Mouse (Mus musculus) macrophage (primary cell): Measurements from ENCODE around the gene Pdlim7. TPM values are rescaled to one million over a fixed set of nuclear protein-coding genes. Genes with fewer than 3 reads are reported as not detected.

Experiments used
- H3K27ac ChIP-seq: fragments of 350-480 bp; formaldehyde crosslinking; 2 replicates; pipeline ENCODE4 v1.9.0; 2021
- H3K36me3 ChIP-seq: fragments of 350-480 bp; formaldehyde crosslinking; 2 replicates; pipeline ENCODE4 v1.9.0; 2021; ENCODE audit errors: inconsistent target
- H3K4me3 ChIP-seq: fragments of 350-480 bp; formaldehyde crosslinking; 2 replicates; pipeline ENCODE4 v1.9.0; 2021; ENCODE audit errors: inconsistent target
- H3K79me2 ChIP-seq: fragments of 350-480 bp; formaldehyde crosslinking; 2 replicates; pipeline ENCODE4 v1.9.0; 2021; ENCODE audit errors: inconsistent target
- WGBS: methylation state at CpG from one replicate; pipeline ENCODE4 v1.1.7; 2026; ENCODE audit warnings: inconsistent platforms; ENCODE audit not compliant: missing documents; 5-methylcytosine and 5-hydroxymethylcytosine counted together
- polyA plus RNA-seq: library from polyadenylated mRNA; stranded (reverse); fragments of 250-400 nt; gene quantifications from 3 replicates; pipeline ENCODE4 v1.2.4, GENCODE M21; 2018; ENCODE audit warnings: inconsistent platforms

The Pdlim7 gene
- polyA plus RNA-seq, 1 experiment from 2014 or later: 0.44 TPM

- H3K27ac ChIP-seq: no peak overlapping the region
- no peak overlapping the region for H3K4me3 ChIP-seq
- WGBS: 4% methylated on average over 29 of the region's 29 CpGs
- no peaks in the 10 kb centered on the region for H3K36me3 ChIP-seq
- no peaks in the 10 kb centered on the region for H3K79me2 ChIP-seq
Observed at GRCm38 (mm10) chr13:55486916-55487577, 26.4 kb downstream of the Pdlim7 start.

- Histone ChIP-seq H3K79me2 (no peaks in the 10 kb centered on the region), H3K27ac (no peak overlapping the region), H3K4me3 (no peak overlapping the region), H3K36me3 (no peaks in the 10 kb centered on the region)
- WGBS: 85% methylated on average over 14 of the region's 14 CpGs
Observed at GRCm38 (mm10) chr13:55486029-55486794, 27.3 kb downstream of the Pdlim7 start.

DNA sequence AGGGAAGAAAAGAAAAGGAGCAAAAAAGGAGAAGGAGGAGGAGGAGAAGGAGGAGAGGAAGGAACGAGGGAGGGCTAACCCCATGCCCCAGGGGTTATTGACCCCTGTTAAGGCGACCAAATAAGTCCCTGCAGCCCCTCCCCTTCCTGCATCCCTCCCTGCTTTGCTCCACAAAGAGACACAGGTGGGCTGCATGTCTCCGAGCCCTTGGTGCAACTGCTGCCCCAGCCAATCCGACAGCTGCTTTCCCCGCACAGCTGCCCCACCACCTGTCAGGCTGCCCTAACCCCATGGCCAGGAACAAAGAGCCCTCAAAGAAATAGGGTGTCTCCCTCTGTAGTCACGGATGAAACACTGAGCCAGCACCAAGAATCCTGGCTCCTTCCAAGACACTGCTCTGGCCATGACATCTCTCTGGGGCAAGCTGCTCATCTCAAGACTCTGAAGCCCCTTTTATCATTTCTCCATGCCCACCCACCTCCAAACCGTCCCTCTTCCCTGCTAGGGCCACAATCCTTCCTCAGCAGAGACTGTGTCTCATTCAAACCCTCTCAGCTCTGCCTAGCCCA, 28.9 kb downstream of the Pdlim7 start:
- H3K36me3 ChIP-seq: no peaks in the 10 kb centered on the region
- no peak overlapping the region for H3K27ac ChIP-seq
- 60% methylated on average over 7 of the region's 7 CpGs for WGBS
- H3K4me3 ChIP-seq: no peak overlapping the region
- H3K79me2 ChIP-seq: no peaks in the 10 kb centered on the region

GRCm38 (mm10) chr13:55483593-55483992, 29.9 kb downstream of the Pdlim7 start:
- no peaks in the 10 kb centered on the region for H3K36me3 ChIP-seq
- WGBS: 44% methylated on average over 15 of the region's 15 CpGs

GRCm38 (mm10) chr13:55483071-55483470, 30.4 kb downstream of the Pdlim7 start:
- H3K79me2 ChIP-seq: no peaks in the 10 kb centered on the region
- H3K4me3 ChIP-seq: no peak overlapping the region
- 78% methylated on average over 9 of the region's 9 CpGs for WGBS
- H3K36me3 ChIP-seq: no peaks in the 10 kb centered on the region
- H3K27ac ChIP-seq: no peak overlapping the region

More at GRCm38 (mm10) chr13:55483593-55483992, 29.9 kb downstream of the Pdlim7 start:
- Histone ChIP-seq H3K79me2 (no peaks in the 10 kb centered on the region), H3K4me3 (no peak overlapping the region), H3K27ac (no peak overlapping the region)

- H3K79me2 ChIP-seq: no peaks in the 10 kb centered on the region
- H3K27ac ChIP-seq: no peak overlapping the region
- H3K36me3 ChIP-seq: no peaks in the 10 kb centered on the region
- 91% methylated on average over 7 of the region's 7 CpGs for WGBS
- H3K4me3 ChIP-seq: no peak overlapping the region
Observed at GRCm38 (mm10) chr13:55482542-55482941, 30.9 kb downstream of the Pdlim7 start.

DNA sequence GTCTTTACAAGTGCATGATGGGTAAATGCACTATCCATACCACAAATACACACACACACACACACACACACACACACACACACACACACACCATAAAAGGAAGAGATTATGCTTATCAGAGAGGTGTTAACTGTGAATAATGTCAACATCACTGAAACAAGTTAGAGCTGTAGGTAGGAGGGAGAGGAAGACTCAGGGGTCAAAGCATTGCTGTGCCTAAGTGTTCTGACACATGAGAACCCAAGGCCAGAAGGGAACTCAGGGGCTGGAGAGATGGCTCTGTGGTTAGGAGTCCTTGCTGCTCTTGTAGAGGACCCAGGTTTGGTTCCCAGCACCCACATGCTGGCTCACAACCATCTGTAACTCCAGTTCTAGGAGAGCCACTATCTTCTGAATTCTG, 33.5 kb downstream of the Pdlim7 start:
- Histone ChIP-seq H3K27ac (no peak overlapping the region), H3K36me3 (no peaks in the 10 kb centered on the region), H3K4me3 (no peak overlapping the region), H3K79me2 (no peaks in the 10 kb centered on the region)

GRCm38 (mm10) chr13:55479008-55479407, 34.5 kb downstream of the Pdlim7 start:
- no peaks in the 10 kb centered on the region for H3K36me3 ChIP-seq
- no peak overlapping the region for H3K27ac ChIP-seq
- H3K79me2 ChIP-seq: no peaks in the 10 kb centered on the region
- WGBS: 22% methylated on average over 7 of the region's 7 CpGs
- H3K4me3 ChIP-seq: no peak overlapping the region

DNA sequence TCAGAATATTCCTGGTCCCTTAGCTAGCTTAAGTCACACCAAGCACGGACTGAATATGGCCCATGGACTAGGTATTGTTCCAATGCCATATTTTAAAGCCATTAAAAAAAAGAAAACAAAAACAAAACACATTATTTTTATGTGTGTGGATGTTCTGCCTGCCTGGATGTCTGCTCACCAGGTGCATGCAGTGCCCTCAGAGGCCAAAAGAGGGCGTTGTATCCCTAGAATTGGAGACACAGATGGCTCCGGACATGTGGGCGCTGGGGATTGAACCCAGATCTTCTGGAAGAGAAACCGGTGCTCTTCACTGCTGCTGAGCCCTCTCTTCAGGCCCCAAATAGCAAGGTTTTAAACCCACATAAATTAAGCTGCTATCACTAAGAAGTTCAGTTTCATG, 35.4 kb downstream of the Pdlim7 start:
- H3K79me2 ChIP-seq: no peaks in the 10 kb centered on the region
- no peaks in the 10 kb centered on the region for H3K36me3 ChIP-seq
- WGBS: 74% methylated on average over 5 of the region's 5 CpGs
- no peak overlapping the region for H3K4me3 ChIP-seq
- H3K27ac ChIP-seq: no peak overlapping the region

DNA sequence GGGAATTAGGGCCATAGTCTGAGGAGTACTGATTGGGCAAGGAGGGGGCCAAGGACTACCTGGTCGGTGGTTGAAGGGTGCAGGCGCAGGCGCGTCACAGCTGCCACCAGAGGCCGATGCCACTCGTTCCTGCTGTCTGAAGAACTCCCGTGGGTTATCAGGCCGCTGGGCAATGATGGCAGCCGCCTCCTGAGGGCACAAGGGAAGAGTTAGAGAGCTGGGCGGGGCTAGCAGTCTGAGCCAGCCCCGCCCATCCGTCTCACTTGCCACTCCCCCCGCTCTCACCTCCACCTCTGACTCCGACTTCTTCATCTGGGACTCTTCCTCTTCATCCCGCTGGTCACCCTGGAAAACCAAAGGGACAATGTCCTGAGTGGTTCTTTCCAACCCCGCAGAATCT, 36.0 kb downstream of the Pdlim7 start:
- Histone ChIP-seq H3K27ac (no peak overlapping the region), H3K4me3 (no peak overlapping the region), H3K79me2 (no peaks in the 10 kb centered on the region), H3K36me3 (no peaks in the 10 kb centered on the region)
- 88% methylated on average over 14 of the region's 16 CpGs for WGBS

- no peak overlapping the region for H3K27ac ChIP-seq
- 98% methylated on average over 6 of the region's 8 CpGs for WGBS
- no peaks in the 10 kb centered on the region for H3K79me2 ChIP-seq
- no peak overlapping the region for H3K4me3 ChIP-seq
- no peaks in the 10 kb centered on the region for H3K36me3 ChIP-seq
Observed at GRCm38 (mm10) chr13:55476256-55476655, 37.2 kb downstream of the Pdlim7 start.

DNA sequence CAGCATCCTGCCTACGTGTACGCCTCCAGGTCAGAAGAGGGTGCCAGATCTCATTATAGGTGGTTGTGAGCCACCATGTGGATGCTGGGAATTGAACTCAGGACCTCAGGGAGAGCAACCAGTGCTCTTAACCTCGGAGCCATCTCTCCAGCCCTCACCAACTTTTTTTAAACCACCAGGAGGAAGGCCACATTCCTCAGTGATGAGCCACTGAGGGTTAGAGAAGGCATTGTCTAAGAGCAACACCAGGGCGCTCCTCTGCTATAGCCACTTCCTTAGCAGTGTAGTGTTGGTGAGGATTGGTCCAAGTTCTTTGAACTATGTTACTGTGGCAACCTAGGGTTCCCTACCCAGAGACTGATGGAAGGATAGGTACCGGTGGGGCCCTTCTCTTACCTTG, 37.7 kb downstream of the Pdlim7 start:
- H3K27ac ChIP-seq: no peak overlapping the region
- H3K4me3 ChIP-seq: no peak overlapping the region
- no peaks in the 10 kb centered on the region for H3K36me3 ChIP-seq
- 93% methylated on average over 5 of the region's 5 CpGs for WGBS
- H3K79me2 ChIP-seq: no peaks in the 10 kb centered on the region

DNA sequence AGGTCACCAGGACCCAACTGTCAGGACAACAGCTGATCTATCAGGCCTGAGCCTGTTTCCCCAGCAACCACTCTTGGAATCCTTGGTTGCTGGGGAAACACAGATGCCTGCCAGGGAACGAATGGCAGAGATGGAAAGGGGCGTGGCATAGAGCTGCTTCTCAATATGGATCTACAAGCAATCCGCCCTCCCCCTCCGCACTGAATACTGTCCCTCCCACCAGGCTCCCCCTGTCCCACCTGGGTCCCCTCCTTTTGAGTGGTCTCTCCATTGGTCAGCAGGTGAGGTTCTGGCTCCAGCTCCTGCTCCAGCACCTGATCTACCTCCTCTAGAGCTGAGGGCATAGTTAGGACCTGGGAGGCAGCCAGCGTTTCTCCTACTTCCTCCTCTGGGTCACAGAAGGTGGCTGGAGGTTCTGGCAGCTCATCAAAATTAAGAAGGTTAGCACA, 38.8 kb downstream of the Pdlim7 start:
- H3K27ac ChIP-seq: no peak overlapping the region
- no peak overlapping the region for H3K4me3 ChIP-seq
- H3K79me2 ChIP-seq: no peaks in the 10 kb centered on the region
- 16% methylated on average over 5 of the region's 5 CpGs for WGBS
- H3K36me3 ChIP-seq: no peaks in the 10 kb centered on the region

GRCm38 (mm10) chr13:55473961-55474360, 39.5 kb downstream of the Pdlim7 start:
- WGBS: 53% methylated on average over 11 of the region's 11 CpGs
- no peak overlapping the region for H3K4me3 ChIP-seq
- H3K27ac ChIP-seq: no peak overlapping the region
- no peaks in the 10 kb centered on the region for H3K79me2 ChIP-seq
- no peaks in the 10 kb centered on the region for H3K36me3 ChIP-seq
